Mouse (Mus musculus): ENCODE results near the gene Slc22a4.

- TF ChIP-seq CTCF (IDR thresholded peaks at IDR 0.05; ENCODE audit: low read depth, low read length) (no peak), POLR2A (IDR thresholded peaks at IDR 0.05; ENCODE audit: insufficient read depth, low read length) (no peak)
These were observed 52.3 kb downstream of the Slc22a4 start for GRCm38 (mm10) chr11:53975559-53975958.

Measured in ES-Bruce4 (cell line).